Comparison of ENCODE assay signal across 8 mouse cellular contexts in the genomic region with DNA sequence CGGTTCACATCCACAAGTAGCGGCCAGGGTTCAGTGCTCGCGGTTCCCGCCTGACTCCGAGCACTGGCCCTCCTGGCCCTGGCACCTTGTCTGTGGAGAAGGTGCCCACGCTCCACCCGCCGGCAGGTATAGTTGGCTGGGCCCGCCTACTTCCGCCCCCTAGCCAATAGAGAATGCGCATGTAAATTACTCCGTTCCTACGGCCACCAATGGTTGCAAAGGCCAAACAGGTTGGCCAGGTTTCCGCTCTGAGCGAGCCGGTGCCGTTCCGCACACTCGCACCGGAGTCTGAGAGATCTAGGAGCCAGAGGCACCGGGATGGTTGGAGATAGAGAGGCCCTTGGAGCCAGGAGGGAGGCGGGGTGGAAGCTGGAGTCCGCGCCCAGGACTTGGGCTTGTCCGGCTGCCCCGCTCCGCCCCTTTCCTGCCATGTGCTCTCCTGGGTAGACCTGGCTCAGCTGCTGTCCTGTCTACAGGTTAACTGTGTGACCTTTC. TPM values are rescaled to one million over a fixed set of nuclear protein-coding genes. Genes with fewer than 3 reads are reported as not detected.
DNase-seq lines count a peak whose midpoint lies in the region; ATAC-seq lines count a peak whose summit lies in the region.

No protein-coding gene starts in this region.

- intact Hi-C loops in heart, postnatal 10 days (cut with DNase I), result loop anchor here (5.0 kb wide), 1 partner anchor 55 kb away; no protein-coding TSS in a partner anchor

- H3K4me2 ChIP-seq in embryonic facial prominence, embryonic 15.5 days (replicated peaks), result peak overlapping the region; percentile 77
- H3K4me2 ChIP-seq in liver, embryonic 15.5 days, result peak overlapping the region; percentile 77
- peak overlapping the region; percentile 66 for H3K4me2 ChIP-seq in stomach, embryonic 16.5 days (ENCODE audit: low read depth, low read length)

- H3K9ac ChIP-seq in embryonic facial prominence, embryonic 15.5 days, result peak overlapping the region; percentile 6
- H3K9ac ChIP-seq in liver, embryonic 15.5 days, result peak overlapping the region; percentile 8; the same call in 1 of the 2 replicates
- H3K9ac ChIP-seq in stomach, embryonic 16.5 days (ENCODE audit: low read length), result peak overlapping the region; percentile 63

- peaks cover 9% of the 10 kb centered on the region; the same call in 1 of the 2 replicates for H3K4me1 ChIP-seq in embryonic facial prominence, embryonic 15.5 days
- H3K4me1 ChIP-seq in liver, embryonic 15.5 days (replicated peaks), result peaks cover 36% of the 10 kb centered on the region
- H3K4me1 ChIP-seq in stomach, embryonic 16.5 days (ENCODE audit: control insufficient read depth, insufficient read depth, low read length), result peaks cover 22% of the 10 kb centered on the region

- ATAC-seq in embryonic facial prominence, embryonic 15.5 days (ENCODE audit: insufficient number of reproducible peaks, low FRiP score, low TSS enrichment, low read depth), result peak; percentile 75
- ATAC-seq in liver, embryonic 15.5 days (ENCODE audit: insufficient read depth), result peak; percentile 73
- ATAC-seq in stomach, embryonic 16.5 days (ENCODE audit: insufficient read depth, low FRiP score), result peak; percentile 95

- no peak overlapping the region; the same call in 1 of the 2 replicates for H3K27ac ChIP-seq in embryonic facial prominence, embryonic 15.5 days (replicated peaks)
- 0 out of 2 replicates have a peak overlapping the region, but pooled peaks have one; percentile 42 for H3K27ac ChIP-seq in liver, embryonic 15.5 days (replicated peaks)
- peak overlapping the region; percentile 84 for H3K27ac ChIP-seq in stomach, embryonic 16.5 days (ENCODE audit: low read length)

- 3% methylated on average over 28 of the region's 28 CpGs for WGBS in embryonic facial prominence, embryonic 15.5 days
- 8% methylated on average over 28 of the region's 28 CpGs for WGBS in liver, embryonic 15.5 days (ENCODE audit: insufficient replicate concordance)
- 4% methylated on average over 28 of the region's 28 CpGs for WGBS in stomach, embryonic 16.5 days

- peak overlapping the region; percentile 42 for H3K4me3 ChIP-seq in embryonic facial prominence, embryonic 15.5 days (replicated peaks)
- H3K4me3 ChIP-seq in liver, embryonic 15.5 days (replicated peaks), result peak overlapping the region; percentile 51
- H3K4me3 ChIP-seq in stomach, embryonic 16.5 days (replicated peaks; ENCODE audit: low read length), result peak overlapping the region; percentile 44

- H3K9me3 ChIP-seq in embryonic facial prominence, embryonic 15.5 days (replicated peaks), result no peaks in the 10 kb centered on the region
- no peaks in the 10 kb centered on the region for H3K9me3 ChIP-seq in liver, embryonic 15.5 days (replicated peaks)
- no peaks in the 10 kb centered on the region for H3K9me3 ChIP-seq in stomach, embryonic 16.5 days (replicated peaks; ENCODE audit: control insufficient read depth, low read length)

- DNase-seq in left cerebral cortex, adult 18-20 months (ENCODE audit: low spot score in 2 of 2), result peak; percentile 63 to 72
- DNase-seq in left cerebral cortex, adult 11 months (ENCODE audit: low spot score), result no peak
- peak; percentile 59 to 65 for DNase-seq in heart, postnatal 10 days
- peak; percentile 93 to 98 for DNase-seq in kidney, postnatal 25 days
- peak; percentile 65 for DNase-seq in neural tube, embryonic 10.5 days (ENCODE audit: extremely low spot score, low spot score)

- no peaks in the 10 kb centered on the region for H3K36me3 ChIP-seq in embryonic facial prominence, embryonic 15.5 days
- no peaks in the 10 kb centered on the region for H3K36me3 ChIP-seq in liver, embryonic 15.5 days (replicated peaks)
- no peaks in the 10 kb centered on the region for H3K36me3 ChIP-seq in stomach, embryonic 16.5 days (ENCODE audit: control insufficient read depth, insufficient read depth, low read length)

- H3K27me3 ChIP-seq in embryonic facial prominence, embryonic 15.5 days, result no peaks in the 10 kb centered on the region
- H3K27me3 ChIP-seq in liver, embryonic 15.5 days, result no peaks in the 10 kb centered on the region
- no peaks in the 10 kb centered on the region for H3K27me3 ChIP-seq in stomach, embryonic 16.5 days (ENCODE audit: control insufficient read depth, insufficient read depth, low read length)

RNA-seq across cellular contexts. Expression of a gene that starts 15.7 kb away (rescaled TPM):
- total RNA-seq in left cerebral cortex, adult 18-20 months (2021), result 10 to 100 TPM; 74.4 to 78.9 TPM
- polyA plus RNA-seq in embryonic facial prominence, embryonic 15.5 days (2015; fragmentation: Nextera tagmentation; extraction: Ambion mirVana), result 41.1 and 41.7 TPM in 2 replicates
- total RNA-seq in heart, postnatal 10 days (2021), result 100 to 1,000 TPM; 206 to 221 TPM
- 19.5 and 20.3 TPM in 2 replicates for polyA plus RNA-seq in liver, embryonic 15.5 days (2015; fragmentation: Nextera tagmentation; extraction: Ambion mirVana)
- 54.5 and 63.5 TPM in 2 replicates for polyA plus RNA-seq in stomach, embryonic 16.5 days (2015; fragmentation: Nextera tagmentation; extraction: Ambion mirVana)

Comparison
In these comparisons a context has a peak if more than half of its experiments do, and no peak if none do; other contexts are left out.
1. H3K9ac ChIP-seq: peak in every context shown above with its lines; median percentile 63 in stomach, embryonic 16.5 days; 8 in liver, embryonic 15.5 days; 6 in embryonic facial prominence, embryonic 15.5 days.